Mouse (Mus musculus): ENCODE data around the gene Myh14. TPM values are rescaled to one million over a fixed set of nuclear protein-coding genes. Genes with fewer than 3 reads are reported as not detected.

The Myh14 gene
- polyA plus RNA-seq, 1 experiment: 3.7 TPM

DNA sequence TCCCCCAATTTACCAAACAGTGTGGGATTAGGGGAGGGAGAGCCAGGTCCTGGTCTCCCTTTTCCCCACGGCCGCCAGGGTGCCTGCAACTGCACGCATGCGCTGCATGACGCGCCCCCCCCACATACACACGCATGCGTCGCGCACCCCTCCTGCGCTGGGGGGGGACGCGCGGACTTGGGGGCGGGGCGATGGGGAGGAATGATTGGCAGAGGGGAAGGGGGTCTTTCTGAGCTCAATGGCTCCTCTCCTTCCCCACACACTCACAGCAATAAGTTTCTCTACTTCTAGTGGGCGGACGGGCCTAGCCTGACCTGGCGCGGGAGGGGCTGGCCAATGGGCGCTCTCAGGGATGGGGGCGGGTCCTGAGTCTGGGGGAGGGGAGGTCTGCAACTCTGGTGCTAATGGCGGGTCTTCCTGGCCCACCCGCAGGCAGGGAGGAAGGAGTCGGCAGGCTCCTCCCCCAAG, 66.5 kb downstream of the Myh14 start:
- Histone ChIP-seq H3K27ac (ENCODE audit: control insufficient read depth, insufficient read depth, low read length) (no peak overlapping the region), H3K27me3 (ENCODE audit: control insufficient read depth, insufficient read depth, low read length) (peaks cover 6% of the 10 kb centered on the region; the same call in 1 of the 2 replicates), H3K4me1 (replicated peaks; ENCODE audit: control insufficient read depth, insufficient read depth, low read length) (no peaks in the 10 kb centered on the region), H3K36me3 (ENCODE audit: control insufficient read depth, insufficient read depth, low read length) (no peaks in the 10 kb centered on the region), H3K4me3 (ENCODE audit: control insufficient read depth, insufficient read depth, low read length) (no peak overlapping the region)
- 9% methylated on average over 25 of the region's 25 CpGs for WGBS
- no peak for DNase-seq
- TF ChIP-seq POLR2A (IDR thresholded peaks at IDR 0.05; ENCODE audit: control insufficient read depth, extremely low read depth, insufficient read depth, low read length, poor library complexity) (no peak), CTCF (IDR thresholded peaks at IDR 0.05; ENCODE audit: borderline replicate concordance, control insufficient read depth, extremely low read depth, insufficient read depth, low read length, poor library complexity) (no peak)

DNA sequence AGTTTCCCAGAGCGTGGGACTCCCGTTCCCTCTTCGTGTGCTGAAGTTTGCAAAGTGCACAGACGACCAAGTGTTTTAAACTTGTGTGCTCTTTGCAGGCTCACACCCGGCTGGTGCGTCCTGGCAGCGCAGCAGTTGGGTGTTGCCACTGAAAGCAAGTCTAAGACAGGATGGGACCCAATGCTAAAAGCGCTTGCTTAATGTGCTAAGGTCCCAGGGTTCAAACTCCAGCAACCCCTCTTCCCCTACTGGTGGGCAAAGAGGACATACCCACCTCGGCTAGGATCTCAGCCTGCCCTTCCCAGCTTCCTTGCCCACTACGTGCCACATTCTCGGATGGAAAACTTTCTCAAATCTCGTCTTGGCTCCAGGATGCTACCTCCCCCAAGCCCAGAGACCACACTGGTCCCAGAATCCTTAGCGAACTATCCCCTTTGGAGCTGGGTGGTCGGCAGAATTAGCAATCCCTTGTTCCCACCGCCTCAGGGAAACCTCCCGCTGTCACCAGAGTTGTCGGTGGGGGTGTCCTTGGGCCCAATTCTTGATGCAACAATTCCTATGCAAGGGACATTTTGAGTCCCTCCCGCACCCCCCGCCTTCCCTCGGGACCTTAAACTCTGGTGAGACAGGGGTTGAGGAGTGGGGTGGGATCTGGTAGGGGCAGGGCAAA, 67.3 kb downstream of the Myh14 start:
- H3K4me3 ChIP-seq (ENCODE audit: control insufficient read depth, insufficient read depth, low read length): no peak overlapping the region
- H3K36me3 ChIP-seq (ENCODE audit: control insufficient read depth, insufficient read depth, low read length): no peaks in the 10 kb centered on the region
- H3K27me3 ChIP-seq (ENCODE audit: control insufficient read depth, insufficient read depth, low read length): peaks cover 6% of the 10 kb centered on the region; the same call in 1 of the 2 replicates
- no peaks in the 10 kb centered on the region for H3K4me1 ChIP-seq (replicated peaks; ENCODE audit: control insufficient read depth, insufficient read depth, low read length)
- no peak for DNase-seq
- no peak overlapping the region for H3K27ac ChIP-seq (ENCODE audit: control insufficient read depth, insufficient read depth, low read length)
- TF ChIP-seq POLR2A (IDR thresholded peaks at IDR 0.05; ENCODE audit: control insufficient read depth, extremely low read depth, insufficient read depth, low read length, poor library complexity): no peak
- 8% methylated on average over 20 of the region's 20 CpGs for WGBS

DNA sequence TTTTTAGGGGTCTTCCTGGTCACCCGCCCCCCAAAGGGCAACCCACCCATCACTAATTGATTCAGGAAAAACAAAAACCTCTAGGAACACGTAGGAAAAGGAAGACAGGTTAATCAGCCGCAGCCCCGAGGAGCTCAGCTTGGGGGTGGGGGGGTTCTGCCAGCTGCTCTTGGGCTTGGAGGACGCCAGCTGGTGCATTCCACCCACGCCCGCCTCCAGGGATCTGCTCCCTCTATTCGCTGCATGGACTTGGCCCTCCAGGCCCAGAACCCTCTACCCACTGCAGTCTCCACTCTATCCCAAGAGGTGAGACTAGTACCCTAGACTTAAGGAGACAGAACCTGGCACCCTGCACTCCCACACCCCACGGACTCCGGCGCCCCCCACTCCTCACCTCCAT, 68.2 kb downstream of the Myh14 start:
- Histone ChIP-seq H3K4me3 (ENCODE audit: control insufficient read depth, insufficient read depth, low read length) (no peak overlapping the region), H3K27me3 (ENCODE audit: control insufficient read depth, insufficient read depth, low read length) (peaks cover 6% of the 10 kb centered on the region; the same call in 1 of the 2 replicates), H3K27ac (ENCODE audit: control insufficient read depth, insufficient read depth, low read length) (no peak overlapping the region), H3K4me1 (replicated peaks; ENCODE audit: control insufficient read depth, insufficient read depth, low read length) (no peaks in the 10 kb centered on the region), H3K36me3 (ENCODE audit: control insufficient read depth, insufficient read depth, low read length) (no peaks in the 10 kb centered on the region)
- TF ChIP-seq POLR2A (IDR thresholded peaks at IDR 0.05; ENCODE audit: control insufficient read depth, extremely low read depth, insufficient read depth, low read length, poor library complexity): no peak
- no peak for TF ChIP-seq CTCF (IDR thresholded peaks at IDR 0.05; ENCODE audit: borderline replicate concordance, control insufficient read depth, extremely low read depth, insufficient read depth, low read length, poor library complexity)
- DNase-seq: no peak
- 28% methylated on average over 11 of the region's 11 CpGs for WGBS

GRCm38 (mm10) chr7:44601646-44602045, 69.0 kb downstream of the Myh14 start:
- no peaks in the 10 kb centered on the region for H3K36me3 ChIP-seq (ENCODE audit: control insufficient read depth, insufficient read depth, low read length)
- TF ChIP-seq POLR2A (IDR thresholded peaks at IDR 0.05; ENCODE audit: control insufficient read depth, extremely low read depth, insufficient read depth, low read length, poor library complexity) (no peak), CTCF (IDR thresholded peaks at IDR 0.05; ENCODE audit: borderline replicate concordance, control insufficient read depth, extremely low read depth, insufficient read depth, low read length, poor library complexity) (no peak)
- H3K4me1 ChIP-seq (replicated peaks; ENCODE audit: control insufficient read depth, insufficient read depth, low read length): no peaks in the 10 kb centered on the region
- WGBS: 28% methylated on average over 18 of the region's 19 CpGs
- no peak overlapping the region for H3K27ac ChIP-seq (ENCODE audit: control insufficient read depth, insufficient read depth, low read length)
- peaks cover 6% of the 10 kb centered on the region; the same call in 1 of the 2 replicates for H3K27me3 ChIP-seq (ENCODE audit: control insufficient read depth, insufficient read depth, low read length)
- H3K4me3 ChIP-seq (ENCODE audit: control insufficient read depth, insufficient read depth, low read length): no peak overlapping the region
- no peak for DNase-seq

DNA sequence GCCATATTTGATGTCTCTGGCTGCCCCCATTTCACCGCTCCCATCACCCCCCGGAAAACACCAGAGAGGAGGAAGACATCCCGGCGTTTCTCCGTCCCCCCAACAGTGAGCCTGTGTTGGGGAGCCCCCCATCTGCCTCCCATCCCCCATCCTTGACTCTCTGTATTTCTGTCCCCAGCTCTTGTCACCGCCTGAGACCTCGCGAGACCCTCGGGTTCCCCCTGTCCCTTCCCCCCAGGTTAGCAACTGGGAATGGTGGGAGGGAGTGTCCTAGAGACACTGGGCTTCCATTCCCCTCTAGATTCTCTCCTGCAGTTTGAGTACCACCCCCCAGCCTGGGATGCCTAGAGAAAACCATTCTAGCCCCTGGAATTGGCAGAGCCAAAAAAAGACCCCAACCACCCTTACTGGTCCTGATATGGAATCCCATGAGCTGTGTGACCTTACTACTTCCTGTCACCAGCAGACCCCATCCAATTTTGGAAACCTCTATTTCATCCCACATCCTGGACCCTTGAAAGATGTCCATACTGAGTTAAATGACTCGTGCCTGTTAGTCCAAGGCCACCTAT, 69.9 kb downstream of the Myh14 start:
- DNase-seq: no peak
- Histone ChIP-seq H3K27me3 (ENCODE audit: control insufficient read depth, insufficient read depth, low read length) (peaks cover 6% of the 10 kb centered on the region; the same call in 1 of the 2 replicates), H3K4me1 (replicated peaks; ENCODE audit: control insufficient read depth, insufficient read depth, low read length) (no peaks in the 10 kb centered on the region), H3K27ac (ENCODE audit: control insufficient read depth, insufficient read depth, low read length) (no peak overlapping the region), H3K36me3 (ENCODE audit: control insufficient read depth, insufficient read depth, low read length) (no peaks in the 10 kb centered on the region), H3K4me3 (ENCODE audit: control insufficient read depth, insufficient read depth, low read length) (no peak overlapping the region)
- TF ChIP-seq POLR2A (IDR thresholded peaks at IDR 0.05; ENCODE audit: control insufficient read depth, extremely low read depth, insufficient read depth, low read length, poor library complexity) (no peak), CTCF (IDR thresholded peaks at IDR 0.05; ENCODE audit: borderline replicate concordance, control insufficient read depth, extremely low read depth, insufficient read depth, low read length, poor library complexity) (no peak)
- 74% methylated on average over 10 of the region's 10 CpGs for WGBS

GRCm38 (mm10) chr7:44598336-44598735, 72.3 kb downstream of the Myh14 start:
- no peaks in the 10 kb centered on the region for H3K4me1 ChIP-seq (replicated peaks; ENCODE audit: control insufficient read depth, insufficient read depth, low read length)
- H3K27me3 ChIP-seq (ENCODE audit: control insufficient read depth, insufficient read depth, low read length): peaks cover 4% of the 10 kb centered on the region; the same call in 1 of the 2 replicates
- no peak overlapping the region for H3K4me3 ChIP-seq (ENCODE audit: control insufficient read depth, insufficient read depth, low read length)
- no peaks in the 10 kb centered on the region for H3K36me3 ChIP-seq (ENCODE audit: control insufficient read depth, insufficient read depth, low read length)
- DNase-seq: no peak
- TF ChIP-seq CTCF (IDR thresholded peaks at IDR 0.05; ENCODE audit: borderline replicate concordance, control insufficient read depth, extremely low read depth, insufficient read depth, low read length, poor library complexity): no peak
- TF ChIP-seq POLR2A (IDR thresholded peaks at IDR 0.05; ENCODE audit: control insufficient read depth, extremely low read depth, insufficient read depth, low read length, poor library complexity): no peak
- no peak overlapping the region for H3K27ac ChIP-seq (ENCODE audit: control insufficient read depth, insufficient read depth, low read length)
- 78% methylated on average over 12 of the region's 12 CpGs for WGBS

Measured in thymus, adult 2 months (tissue).